ENCODE assay signal across 23 mouse cellular contexts in the genomic region with DNA sequence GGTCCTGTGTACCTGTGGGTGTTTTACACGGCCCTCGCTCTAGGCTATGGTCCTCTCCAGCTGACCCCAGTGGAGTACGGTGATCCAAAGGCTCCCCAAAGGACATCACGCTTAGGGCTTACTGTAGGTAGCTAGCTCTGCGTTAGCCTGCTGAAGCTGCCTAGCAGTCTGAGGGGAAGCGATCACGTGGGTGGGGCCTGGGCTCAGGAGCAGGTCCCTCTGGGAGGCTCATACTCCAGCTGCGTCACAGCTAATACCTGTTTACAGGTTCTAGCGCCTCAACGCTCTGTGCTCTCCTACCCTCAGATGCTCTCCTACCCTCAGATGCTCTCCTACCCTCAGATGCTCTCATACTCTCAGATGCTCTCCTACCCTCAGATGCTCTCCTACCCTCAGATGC. TPM values are rescaled to one million over a fixed set of nuclear protein-coding genes. Genes with fewer than 3 reads are reported as not detected.
DNase-seq lines count a peak whose midpoint lies in the region; ATAC-seq and TF ChIP-seq lines count a peak whose summit lies in the region.
"Had no signal": no experiment of that assay in that cellular context is flagged by ENCODE, and none has a peak within 500 bp of the region (broad histone marks: within the 10 kb centered on the region; RNA-seq: fewer than 3 reads in every experiment).

No protein-coding gene starts in this region.

- H3K4me1 ChIP-seq in embryonic facial prominence, embryonic 12.5 days = peaks cover 28% of the 10 kb centered on the region
- peaks cover 70% of the 10 kb centered on the region for H3K4me1 ChIP-seq in embryonic facial prominence, embryonic 10.5 days
- H3K4me1 ChIP-seq in hindbrain, embryonic 10.5 days (replicated peaks) = peaks cover 74% of the 10 kb centered on the region
- H3K4me1 ChIP-seq in hindbrain, postnatal 0 days (ENCODE audit: insufficient read depth, low read length) = peaks cover 10% of the 10 kb centered on the region; the same call in 1 of the 2 replicates
- H3K4me1 ChIP-seq in midbrain, embryonic 10.5 days = peaks cover 71% of the 10 kb centered on the region
- peaks cover 16% of the 10 kb centered on the region for H3K4me1 ChIP-seq in midbrain, embryonic 15.5 days

- 0 out of 2 replicates have a peak overlapping the region, but pooled peaks have one; percentile 23 for H3K27ac ChIP-seq in embryonic facial prominence, embryonic 12.5 days
- H3K27ac ChIP-seq in embryonic facial prominence, embryonic 10.5 days (replicated peaks) = no peak overlapping the region
- peak overlapping the region; percentile 54 for H3K27ac ChIP-seq in hindbrain, embryonic 10.5 days
- H3K27ac ChIP-seq in hindbrain, postnatal 0 days = no peak overlapping the region
- H3K27ac ChIP-seq in midbrain, embryonic 10.5 days (replicated peaks) = peak overlapping the region; percentile 93
- no peak overlapping the region for H3K27ac ChIP-seq in midbrain, embryonic 15.5 days
- H3K27ac ChIP-seq: forebrain, embryonic 12.5 days; layer of hippocampus, adult 2 months had no signal

- 0 out of 2 replicates have a peak, but pooled peaks cover 2% of the 10 kb centered on the region for H3K27me3 ChIP-seq in embryonic facial prominence, embryonic 12.5 days
- peaks cover 8% of the 10 kb centered on the region for H3K27me3 ChIP-seq in embryonic facial prominence, embryonic 10.5 days (replicated peaks; ENCODE audit: low read depth, poor library complexity, severe bottlenecking)
- H3K27me3 ChIP-seq in hindbrain, embryonic 10.5 days (ENCODE audit: insufficient read depth, poor library complexity, severe bottlenecking) = peaks cover 6% of the 10 kb centered on the region; the same call in 1 of the 2 replicates
- no peaks in the 10 kb centered on the region for H3K27me3 ChIP-seq in hindbrain, postnatal 0 days (ENCODE audit: insufficient read depth, low read length)
- peaks cover 8% of the 10 kb centered on the region; the same call in 1 of the 2 replicates for H3K27me3 ChIP-seq in midbrain, embryonic 10.5 days (ENCODE audit: low read depth, poor library complexity, severe bottlenecking)
- peaks cover 3% of the 10 kb centered on the region; the same call in 1 of the 2 replicates for H3K27me3 ChIP-seq in midbrain, embryonic 15.5 days (replicated peaks)

- TF ChIP-seq CTCF in hindbrain, postnatal 0 days (IDR thresholded peaks at IDR 0.05; ENCODE audit: low read depth) = no peak

- no peak overlapping the region for H3K4me3 ChIP-seq in embryonic facial prominence, embryonic 12.5 days
- no peak overlapping the region for H3K4me3 ChIP-seq in embryonic facial prominence, embryonic 10.5 days
- no peak overlapping the region for H3K4me3 ChIP-seq in hindbrain, embryonic 10.5 days
- no peak overlapping the region for H3K4me3 ChIP-seq in hindbrain, postnatal 0 days (ENCODE audit: low read length)
- no peak overlapping the region for H3K4me3 ChIP-seq in midbrain, embryonic 10.5 days
- H3K4me3 ChIP-seq in midbrain, embryonic 15.5 days = no peak overlapping the region
- H3K4me3 ChIP-seq: forebrain, embryonic 12.5 days; heart, embryonic 15.5 days; liver, embryonic 13.5 days had no signal

- DNase-seq in embryonic facial prominence, embryonic 10.5 days (ENCODE audit: low spot score) = no peak
- no peak for DNase-seq in hindbrain, embryonic 10.5 days (ENCODE audit: low spot score)
- no peak for DNase-seq in hindbrain, postnatal 0 days (ENCODE audit: low spot score)
- no peak for DNase-seq in midbrain, embryonic 10.5 days (ENCODE audit: low spot score)
- no peak for DNase-seq in c-Kit-positive CD71-positive TER-119-positive erythroid progenitor cells, embryonic 14.5 days (ENCODE audit: low spot score)
- DNase-seq: adrenal gland, adult 2 months; cerebellum, adult 2 months; liver, embryonic 13.5 days; right cerebral cortex, postnatal 25 days; thymus, postnatal 14 days had no signal

- WGBS in embryonic facial prominence, embryonic 12.5 days = 81% methylated on average over 10 of the region's 10 CpGs
- 83% methylated on average over 10 of the region's 10 CpGs for WGBS in embryonic facial prominence, embryonic 10.5 days
- 90% methylated on average over 10 of the region's 10 CpGs for whole genome bisulfite sequencing in hindbrain, embryonic 10.5 days
- WGBS in hindbrain, postnatal 0 days = 83% methylated on average over 10 of the region's 10 CpGs
- 89% methylated on average over 10 of the region's 10 CpGs for WGBS in midbrain, embryonic 10.5 days
- WGBS in midbrain, embryonic 15.5 days = 88% methylated on average over 10 of the region's 10 CpGs

- no peaks in the 10 kb centered on the region for H3K9me3 ChIP-seq in embryonic facial prominence, embryonic 12.5 days
- H3K9me3 ChIP-seq in embryonic facial prominence, embryonic 10.5 days = no peaks in the 10 kb centered on the region
- H3K9me3 ChIP-seq in hindbrain, embryonic 10.5 days = no peaks in the 10 kb centered on the region
- no peaks in the 10 kb centered on the region for H3K9me3 ChIP-seq in hindbrain, postnatal 0 days (ENCODE audit: low read length)
- H3K9me3 ChIP-seq in midbrain, embryonic 10.5 days (replicated peaks) = no peaks in the 10 kb centered on the region
- no peaks in the 10 kb centered on the region for H3K9me3 ChIP-seq in midbrain, embryonic 15.5 days
- H3K9me3 ChIP-seq: forebrain, embryonic 12.5 days; heart, embryonic 15.5 days; liver, embryonic 13.5 days had no signal

- ATAC-seq in embryonic facial prominence, embryonic 12.5 days (ENCODE audit: insufficient number of reproducible peaks, insufficient read depth, low FRiP score, low TSS enrichment) = no peak
- ATAC-seq in hindbrain, postnatal 0 days = no peak
- ATAC-seq in midbrain, embryonic 15.5 days (replicated peaks) = no peak
- ATAC-seq: hindbrain, embryonic 16.5 days; midbrain, embryonic 16.5 days had no signal

- H3K4me2 ChIP-seq in embryonic facial prominence, embryonic 12.5 days (replicated peaks) = no peak overlapping the region
- H3K4me2 ChIP-seq in hindbrain, postnatal 0 days (ENCODE audit: low read depth, low read length) = no peak overlapping the region
- no peak overlapping the region for H3K4me2 ChIP-seq in midbrain, embryonic 15.5 days
- H3K4me2 ChIP-seq: liver, embryonic 13.5 days had no signal

- H3K9ac ChIP-seq in embryonic facial prominence, embryonic 12.5 days = 0 out of 2 replicates have a peak overlapping the region, but pooled peaks have one; percentile 19
- no peak overlapping the region for H3K9ac ChIP-seq in hindbrain, postnatal 0 days (replicated peaks; ENCODE audit: low read length)
- no peak overlapping the region for H3K9ac ChIP-seq in midbrain, embryonic 15.5 days
- H3K9ac ChIP-seq: forebrain, embryonic 12.5 days; heart, embryonic 15.5 days; liver, embryonic 13.5 days had no signal

- H3K36me3 ChIP-seq in embryonic facial prominence, embryonic 12.5 days = peaks cover 25% of the 10 kb centered on the region
- peaks cover 54% of the 10 kb centered on the region for H3K36me3 ChIP-seq in embryonic facial prominence, embryonic 10.5 days (replicated peaks)
- peaks cover 50% of the 10 kb centered on the region for H3K36me3 ChIP-seq in hindbrain, embryonic 10.5 days
- peaks cover 29% of the 10 kb centered on the region for H3K36me3 ChIP-seq in hindbrain, postnatal 0 days (ENCODE audit: insufficient read depth, low read length)
- peaks cover 57% of the 10 kb centered on the region for H3K36me3 ChIP-seq in midbrain, embryonic 10.5 days
- 0 out of 2 replicates have a peak, but pooled peaks cover 16% of the 10 kb centered on the region for H3K36me3 ChIP-seq in midbrain, embryonic 15.5 days (replicated peaks)
- H3K36me3 ChIP-seq: liver, embryonic 13.5 days had no signal

RNA-seq across cellular contexts. Expression of gene Kctd17, which starts 2.5 kb away (rescaled TPM):
- 56.1 and 58.9 TPM in 2 replicates for polyA plus RNA-seq in embryonic facial prominence, embryonic 12.5 days (2016; fragmentation: Nextera tagmentation; extraction: Ambion mirVana)
- polyA plus RNA-seq in embryonic facial prominence, embryonic 10.5 days (2016; fragmentation: Nextera tagmentation; extraction: Ambion mirVana) = 49.6 and 51.6 TPM in 2 replicates
- 66.4 and 73.5 TPM in 2 replicates for polyA plus RNA-seq in hindbrain, embryonic 10.5 days (2016; fragmentation: Nextera tagmentation; extraction: Ambion mirVana)
- 144 and 155 TPM in 2 replicates for total RNA-seq in hindbrain, postnatal 0 days (2014; rRNA removed)
- 144 and 161 TPM in 2 replicates for polyA plus RNA-seq in hindbrain, postnatal 0 days (2015; fragmentation: Nextera tagmentation; extraction: Ambion mirVana)
- polyA plus RNA-seq in midbrain, embryonic 10.5 days (2016; fragmentation: Nextera tagmentation; extraction: Ambion mirVana) = 64.0 and 68.3 TPM in 2 replicates
- polyA plus RNA-seq in midbrain, embryonic 15.5 days (2015; fragmentation: Nextera tagmentation; extraction: Ambion mirVana) = 162 and 163 TPM in 2 replicates

RNA-seq across cellular contexts. Expression of gene Mpst, which starts 24.7 kb away (rescaled TPM):
- 1.6 and 2.1 TPM in 2 replicates for polyA plus RNA-seq in embryonic facial prominence, embryonic 12.5 days (2016; fragmentation: Nextera tagmentation; extraction: Ambion mirVana)
- polyA plus RNA-seq in embryonic facial prominence, embryonic 10.5 days (2016; fragmentation: Nextera tagmentation; extraction: Ambion mirVana) = 0.98 and 1.1 TPM in 2 replicates
- 1.4 and 1.5 TPM in 2 replicates for polyA plus RNA-seq in hindbrain, embryonic 10.5 days (2016; fragmentation: Nextera tagmentation; extraction: Ambion mirVana)
- 95.4 and 114 TPM in 2 replicates for total RNA-seq in hindbrain, postnatal 0 days (2014; rRNA removed)
- 3.7 and 5.3 TPM in 2 replicates for polyA plus RNA-seq in hindbrain, postnatal 0 days (2015; fragmentation: Nextera tagmentation; extraction: Ambion mirVana)
- 0.61 and 1.6 TPM in 2 replicates for polyA plus RNA-seq in midbrain, embryonic 10.5 days (2016; fragmentation: Nextera tagmentation; extraction: Ambion mirVana)
- 4.3 and 5.3 TPM in 2 replicates for polyA plus RNA-seq in midbrain, embryonic 15.5 days (2015; fragmentation: Nextera tagmentation; extraction: Ambion mirVana)

RNA-seq across cellular contexts. Expression of gene Tst, which starts 25.2 kb away (rescaled TPM):
- polyA plus RNA-seq in embryonic facial prominence, embryonic 12.5 days (2016; fragmentation: Nextera tagmentation; extraction: Ambion mirVana) = 10.1 and 11.9 TPM in 2 replicates
- 10.4 and 12.7 TPM in 2 replicates for polyA plus RNA-seq in embryonic facial prominence, embryonic 10.5 days (2016; fragmentation: Nextera tagmentation; extraction: Ambion mirVana)
- polyA plus RNA-seq in hindbrain, embryonic 10.5 days (2016; fragmentation: Nextera tagmentation; extraction: Ambion mirVana) = 7.7 and 10.9 TPM in 2 replicates
- total RNA-seq in hindbrain, postnatal 0 days (2014; rRNA removed) = 75.1 and 79.9 TPM in 2 replicates
- polyA plus RNA-seq in hindbrain, postnatal 0 days (2015; fragmentation: Nextera tagmentation; extraction: Ambion mirVana) = 64.4 and 67.0 TPM in 2 replicates
- polyA plus RNA-seq in midbrain, embryonic 10.5 days (2016; fragmentation: Nextera tagmentation; extraction: Ambion mirVana) = 8.1 and 9.8 TPM in 2 replicates
- polyA plus RNA-seq in midbrain, embryonic 15.5 days (2015; fragmentation: Nextera tagmentation; extraction: Ambion mirVana) = 11.5 and 15.6 TPM in 2 replicates

RNA-seq across cellular contexts. Expression of gene Tex33, which starts 35.2 kb away (rescaled TPM):
- not detected in 2 replicates for polyA plus RNA-seq in embryonic facial prominence, embryonic 12.5 days (2016; fragmentation: Nextera tagmentation; extraction: Ambion mirVana)
- not detected in 2 replicates for polyA plus RNA-seq in embryonic facial prominence, embryonic 10.5 days (2016; fragmentation: Nextera tagmentation; extraction: Ambion mirVana)
- not detected in 2 replicates for polyA plus RNA-seq in hindbrain, embryonic 10.5 days (2016; fragmentation: Nextera tagmentation; extraction: Ambion mirVana)
- not detected in 2 replicates for total RNA-seq in hindbrain, postnatal 0 days (2014; rRNA removed)
- polyA plus RNA-seq in hindbrain, postnatal 0 days (2015; fragmentation: Nextera tagmentation; extraction: Ambion mirVana) = not detected in 2 replicates
- polyA plus RNA-seq in midbrain, embryonic 10.5 days (2016; fragmentation: Nextera tagmentation; extraction: Ambion mirVana) = not detected in 2 replicates
- not detected in 2 replicates for polyA plus RNA-seq in midbrain, embryonic 15.5 days (2015; fragmentation: Nextera tagmentation; extraction: Ambion mirVana)
- total RNA-seq: adrenal gland, adult 2 months; gastrocnemius, postnatal 25 days; layer of hippocampus, adult 2 months; left cerebral cortex, postnatal 36 days; megakaryocyte progenitor cell, adult 5-6 weeks had no signal
- polyA plus RNA-seq: adrenal gland, adult 2 months; cerebellum, adult 2 months; cortical plate, adult 2 months; forebrain, embryonic 12.5 days; heart, embryonic 15.5 days; hindbrain, embryonic 16.5 days; liver, embryonic 13.5 days; lung, postnatal 0 days; midbrain, embryonic 16.5 days; neural tube, embryonic 11.5 days had no signal

RNA-seq across cellular contexts. Expression of gene Tmprss6, which starts 37.6 kb away (rescaled TPM):
- 0.66 and 1.4 TPM in 2 replicates for polyA plus RNA-seq in embryonic facial prominence, embryonic 12.5 days (2016; fragmentation: Nextera tagmentation; extraction: Ambion mirVana)
- 0.24 and 0.37 TPM in 2 replicates for polyA plus RNA-seq in embryonic facial prominence, embryonic 10.5 days (2016; fragmentation: Nextera tagmentation; extraction: Ambion mirVana)
- not detected in 2 replicates for polyA plus RNA-seq in hindbrain, embryonic 10.5 days (2016; fragmentation: Nextera tagmentation; extraction: Ambion mirVana)
- total RNA-seq in hindbrain, postnatal 0 days (2014; rRNA removed) = 0.25 and 0.42 TPM in 2 replicates
- polyA plus RNA-seq in hindbrain, postnatal 0 days (2015; fragmentation: Nextera tagmentation; extraction: Ambion mirVana) = 0.32 and 0.44 TPM in 2 replicates
- 0.21 and 0.52 TPM in 2 replicates for polyA plus RNA-seq in midbrain, embryonic 10.5 days (2016; fragmentation: Nextera tagmentation; extraction: Ambion mirVana)
- polyA plus RNA-seq in midbrain, embryonic 15.5 days (2015; fragmentation: Nextera tagmentation; extraction: Ambion mirVana) = 0.28 and 0.61 TPM in 2 replicates
- total RNA-seq: gastrocnemius, postnatal 25 days; megakaryocyte progenitor cell, adult 5-6 weeks had no signal
- polyA plus RNA-seq: neural tube, embryonic 11.5 days had no signal

Comparison
In these comparisons a context has a peak if more than half of its experiments do, and no peak if none do; other contexts are left out.
1. H3K27ac ChIP-seq: peak in embryonic facial prominence, embryonic 12.5 days (single experiment), hindbrain, embryonic 10.5 days (single experiment) and midbrain, embryonic 10.5 days (single experiment); none in embryonic facial prominence, embryonic 10.5 days (single experiment), hindbrain, postnatal 0 days (single experiment) and midbrain, embryonic 15.5 days (single experiment).